Mouse (Mus musculus): Measurements from ENCODE around the gene Cdon. TPM values are rescaled to one million over a fixed set of nuclear protein-coding genes. Genes with fewer than 3 reads are reported as not detected.

The Cdon gene
- total RNA-seq, 2 experiments from 2014 or later: 8.5 to 10.4 TPM

- DNase-seq (ENCODE audit: low spot score in 2 of 2): no peak
Observed at GRCm38 (mm10) chr9:35434340-35434739, 13.4 kb downstream of the Cdon start.

DNA sequence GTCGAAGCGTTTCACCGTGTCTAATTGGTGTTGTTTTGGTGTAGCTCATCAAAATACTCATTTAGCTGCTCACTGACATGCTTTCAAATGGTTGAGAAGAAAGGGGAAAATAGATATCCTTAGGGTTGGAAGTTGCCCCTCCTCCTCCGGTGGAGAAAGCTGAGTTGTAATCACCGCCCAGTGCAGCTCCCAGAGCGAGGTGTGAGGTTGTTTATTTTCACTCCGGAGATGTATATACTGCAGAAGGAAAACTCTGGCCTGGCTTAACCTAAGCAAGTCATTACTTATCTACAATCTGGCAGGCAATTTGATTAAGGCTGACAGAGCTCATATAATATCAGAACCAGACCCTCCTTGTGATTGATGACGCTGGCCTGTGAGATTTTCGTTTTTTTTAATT is 14.6 kb downstream of the Cdon start:
- no peak for DNase-seq (ENCODE audit: low spot score in 2 of 2)

GRCm38 (mm10) chr9:35438286-35439061 is 17.5 kb downstream of the Cdon start:
- no peak for DNase-seq (ENCODE audit: low spot score in 2 of 2)

DNA sequence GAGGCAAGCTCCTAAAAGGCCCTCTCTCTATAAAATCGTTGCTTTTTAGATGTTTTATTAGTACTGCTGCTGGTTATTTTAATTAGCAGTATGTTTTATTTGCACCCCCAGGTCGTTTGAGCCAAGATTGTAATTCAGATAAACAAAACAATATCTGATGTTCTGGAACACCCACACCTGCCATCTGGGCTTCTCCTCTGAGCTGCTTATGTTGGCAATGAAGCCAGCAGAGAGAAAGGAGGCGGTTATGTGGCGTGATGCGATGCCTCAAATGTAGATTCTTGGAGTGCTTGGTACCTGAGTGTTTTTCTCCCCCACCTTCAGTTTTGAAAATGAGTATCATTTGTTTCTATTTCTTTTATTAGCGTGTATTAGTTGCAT is 18.1 kb downstream of the Cdon start:
- DNase-seq (ENCODE audit: low spot score in 2 of 2): peak in 1 of 2 experiments; percentile 84

DNA sequence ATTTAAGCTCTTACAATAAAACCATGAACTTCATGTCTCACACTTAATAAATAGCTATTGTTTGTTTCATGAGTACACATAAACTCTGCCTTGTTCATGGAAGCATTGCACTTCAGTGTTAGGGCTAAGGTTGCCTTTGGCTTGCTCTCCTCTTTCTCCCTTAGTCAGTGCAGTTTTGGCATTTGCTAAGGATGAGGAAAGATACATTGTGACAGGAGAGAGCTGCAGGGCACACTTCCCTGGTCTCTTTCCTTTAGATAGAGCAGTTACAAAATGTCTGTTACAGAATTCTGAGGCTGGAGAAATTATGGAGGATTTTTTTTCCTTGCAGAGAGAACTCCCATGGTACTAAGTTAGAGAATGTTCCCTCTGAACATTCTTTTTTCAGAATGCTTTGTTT is 18.8 kb downstream of the Cdon start:
- no peak for DNase-seq (ENCODE audit: low spot score in 2 of 2)

GRCm38 (mm10) chr9:35442476-35442875 is 21.5 kb downstream of the Cdon start:
- DNase-seq (ENCODE audit: low spot score in 2 of 2): no peak

- no peak for DNase-seq (ENCODE audit: low spot score in 2 of 2)
Observed at GRCm38 (mm10) chr9:35443618-35444511, 22.9 kb downstream of the Cdon start.

- DNase-seq (ENCODE audit: low spot score in 2 of 2): no peak
Observed at GRCm38 (mm10) chr9:35444512-35444886, 23.6 kb downstream of the Cdon start.

DNA sequence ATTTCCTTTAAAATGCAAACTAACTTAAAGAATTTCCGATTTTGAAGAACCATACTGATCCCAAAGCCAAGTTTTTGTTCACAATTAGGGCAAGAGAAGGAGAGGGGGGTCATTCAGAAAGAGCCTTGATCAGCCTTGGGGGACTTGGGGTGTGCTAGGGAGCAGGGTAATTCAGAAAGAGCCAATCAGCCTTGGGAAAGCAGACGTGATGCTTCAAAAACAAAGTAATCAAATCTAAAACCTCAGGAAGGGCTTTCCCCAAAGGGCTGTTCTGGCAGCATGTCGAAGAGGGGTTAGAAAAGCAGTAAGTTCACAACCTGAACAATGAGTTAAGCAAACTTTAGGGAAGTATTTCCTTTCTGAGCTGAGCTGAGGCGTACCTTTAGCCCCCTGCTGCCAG is 26.0 kb downstream of the Cdon start:
- DNase-seq (ENCODE audit: low spot score in 2 of 2): no peak

- DNase-seq (ENCODE audit: low spot score in 2 of 2): no peak
Observed at GRCm38 (mm10) chr9:35453311-35453710, 32.4 kb downstream of the Cdon start.

GRCm38 (mm10) chr9:35459594-35459993 is 38.7 kb downstream of the Cdon start:
- DNase-seq (ENCODE audit: low spot score in 2 of 2): no peak

DNA sequence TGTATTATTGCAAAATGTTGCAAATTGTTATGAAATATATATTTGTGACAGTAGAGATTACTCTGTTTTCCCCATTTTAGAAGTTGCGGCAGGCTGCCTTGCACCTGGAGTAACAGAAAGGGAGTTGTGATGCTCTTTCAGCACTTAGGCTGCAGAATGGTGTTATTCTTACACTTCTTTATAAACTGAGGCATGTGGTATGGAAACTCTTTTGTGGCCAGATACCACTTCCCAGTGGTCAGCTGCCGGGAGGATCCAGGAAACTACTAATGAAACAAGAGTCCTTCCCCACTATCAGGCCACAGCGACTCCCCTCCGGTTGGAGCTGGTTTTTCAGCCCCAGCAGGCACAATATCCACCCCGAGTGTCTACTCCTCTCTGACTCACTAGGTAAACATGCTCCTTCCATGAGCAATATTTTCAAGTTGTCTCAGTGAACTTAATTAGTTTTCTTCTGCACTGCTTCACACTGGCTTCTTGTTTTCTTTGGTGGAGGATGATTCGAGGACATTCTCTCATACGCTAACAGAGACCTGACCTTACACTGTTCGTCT is 46.4 kb downstream of the Cdon start:
- no peak for DNase-seq (ENCODE audit: low spot score in 2 of 2)

- DNase-seq (ENCODE audit: low spot score in 2 of 2): no peak
Observed at GRCm38 (mm10) chr9:35468913-35469312, 48.0 kb downstream of the Cdon start.

- DNase-seq (ENCODE audit: low spot score in 2 of 2): no peak
Observed at GRCm38 (mm10) chr9:35474104-35474724, 53.3 kb downstream of the Cdon start.

DNA sequence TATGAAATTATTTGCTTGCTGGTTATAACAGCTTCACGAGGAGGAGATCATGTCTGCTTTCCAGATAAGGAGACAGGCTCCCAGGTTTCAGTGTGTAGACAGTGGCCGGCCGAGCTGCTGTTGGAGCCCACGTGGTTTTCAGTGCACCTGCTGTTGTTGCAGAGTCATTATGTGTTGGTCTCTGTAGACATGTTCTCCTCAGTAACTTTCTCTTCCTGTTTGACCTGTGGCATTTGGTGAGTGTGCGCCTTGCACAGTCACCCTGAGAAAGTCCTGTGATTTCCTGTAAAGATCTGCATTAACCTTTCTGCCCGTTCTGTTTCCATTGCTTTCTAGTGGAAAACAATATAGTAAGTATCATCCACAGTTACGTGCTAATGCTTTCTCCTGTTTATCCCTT is 54.5 kb downstream of the Cdon start:
- no peak for DNase-seq (ENCODE audit: low spot score in 2 of 2)

DNA sequence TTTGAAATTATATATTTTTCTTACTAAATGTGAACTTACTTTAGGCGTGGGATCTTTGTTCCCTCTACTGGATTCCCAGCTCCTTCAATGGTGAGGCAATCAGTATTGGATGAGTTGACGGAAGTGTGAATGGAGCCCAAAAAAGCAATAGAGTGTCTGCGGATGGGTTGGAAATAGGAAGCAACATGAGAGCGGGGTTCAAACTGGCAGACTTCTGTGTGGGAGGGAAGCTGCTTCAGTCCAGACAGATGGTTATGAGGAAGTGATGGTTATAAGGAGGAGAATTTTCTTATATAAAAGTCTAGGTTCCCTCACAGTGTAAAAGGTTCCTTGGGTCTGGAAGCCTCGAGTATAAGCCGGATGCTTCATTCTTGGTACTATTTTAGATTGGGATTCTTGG is 58.5 kb downstream of the Cdon start:
- DNase-seq (ENCODE audit: low spot score in 2 of 2): no peak

DNA sequence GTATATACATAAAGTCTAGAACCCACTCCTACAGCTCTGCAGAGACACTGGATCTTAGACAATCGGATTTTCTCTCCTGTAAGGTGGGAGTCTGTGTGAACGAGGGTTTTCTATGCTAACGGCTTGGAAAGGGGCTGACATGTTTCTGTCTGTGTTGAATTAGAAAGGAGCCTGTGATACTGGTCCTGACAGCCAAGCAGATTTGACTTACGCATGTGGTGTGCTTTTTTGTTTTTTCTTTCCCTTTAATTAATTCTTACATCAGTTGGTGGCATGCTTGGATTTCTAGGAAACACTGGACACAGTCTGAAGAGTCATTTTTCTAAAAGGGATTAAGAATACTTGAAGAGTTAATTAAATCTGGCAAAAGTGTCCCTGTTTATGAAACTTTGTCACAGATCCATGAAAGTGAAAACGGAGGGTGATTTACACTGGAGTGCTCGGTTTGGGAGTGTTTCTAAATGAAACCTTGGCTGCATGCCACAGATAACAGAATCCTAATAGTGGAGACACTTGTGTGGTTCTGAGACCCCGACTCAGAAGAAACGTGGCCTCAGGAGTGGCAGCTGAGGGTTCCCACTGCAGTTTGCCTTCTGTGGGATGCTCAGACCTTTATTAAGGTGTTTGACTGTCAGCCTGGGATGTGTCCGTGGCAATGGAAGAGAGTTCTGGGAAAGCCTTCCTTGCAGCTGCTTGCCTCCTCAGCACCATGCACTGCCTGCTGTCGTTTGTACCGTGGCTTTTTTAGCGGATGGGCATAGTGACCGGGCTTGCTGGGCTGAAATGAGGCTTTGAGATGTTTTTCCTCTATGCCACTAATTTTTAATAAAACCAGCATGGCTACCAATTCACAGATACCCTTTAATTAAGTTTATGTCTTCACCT is 61.3 kb downstream of the Cdon start:
- no peak for DNase-seq (ENCODE audit: low spot score in 2 of 2)

DNA sequence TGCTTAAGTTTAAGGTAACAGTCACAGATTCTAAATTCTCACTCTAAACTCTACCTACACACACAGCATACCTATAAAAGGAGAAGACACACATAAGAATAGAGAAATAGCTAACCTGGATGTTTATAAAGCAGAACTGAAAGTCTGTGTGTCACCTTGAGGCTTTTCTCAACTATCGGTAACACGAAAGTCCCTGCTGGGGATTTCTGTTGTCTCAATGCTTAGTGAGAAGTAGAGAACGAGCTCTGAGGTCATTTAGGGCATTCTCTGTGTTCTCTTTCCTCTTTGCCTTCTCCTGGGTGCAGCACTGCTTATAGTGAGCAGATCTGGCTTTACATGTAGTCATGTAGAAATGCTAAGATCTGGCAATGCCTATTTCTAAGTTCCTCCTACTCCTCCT is 63.0 kb downstream of the Cdon start:
- no peak for DNase-seq (ENCODE audit: low spot score in 2 of 2)

- no peak for DNase-seq (ENCODE audit: low spot score in 2 of 2)
Observed at GRCm38 (mm10) chr9:35486616-35487015, 65.7 kb downstream of the Cdon start.

- peak in 1 of 2 experiments; percentile 37 for DNase-seq (ENCODE audit: low spot score in 2 of 2)
Observed at GRCm38 (mm10) chr9:35488496-35488895, 67.6 kb downstream of the Cdon start.
